Mouse (Mus musculus): ENCODE measurements at regions not wholly inside any gene's neighbourhood (a gene's known extent, or its start where the extent isn't known, plus 50 kb on each side); places are given as distances from the start of the nearest gene placed in this dataset.

DNA sequence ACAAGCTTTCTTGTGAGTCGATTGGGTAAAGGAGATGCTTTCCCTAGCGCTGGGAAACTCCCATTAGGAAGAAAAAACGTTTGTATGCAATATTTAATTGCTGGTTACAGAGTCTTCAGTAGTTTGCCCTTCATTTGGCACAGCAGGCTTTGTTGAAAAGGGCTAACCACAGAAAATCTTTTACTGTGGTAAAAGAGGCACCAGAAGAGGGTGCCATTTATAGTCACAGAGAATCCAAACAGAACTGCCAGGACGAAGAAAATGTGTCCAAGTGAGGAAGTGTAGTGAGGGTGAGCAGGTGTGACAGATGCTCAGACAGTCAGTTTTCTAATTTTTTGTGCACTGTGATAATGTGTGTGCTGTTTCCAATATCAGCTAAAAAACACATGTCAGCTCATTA, 744.4 kb downstream of the Kcna4 start:
- no peak for DNase-seq (ENCODE audit: extremely low read depth)
- in situ Hi-C loops (cut with MboI; ENCODE audit: low pct_ligation_motif_present, low pct_unique_long_range_greater_than_20kb, low sequenced_read_pairs), result no loop called here
- TF ChIP-seq BHLHE40 (IDR thresholded peaks at IDR 0.05; ENCODE audit: low read depth, low read length) (no peak), USF1 (IDR thresholded peaks at IDR 0.05; ENCODE audit: low read depth, low read length) (no peak), MYC (IDR thresholded peaks at IDR 0.05; ENCODE audit: low read depth, low read length) (no peak), RAD21 (IDR thresholded peaks at IDR 0.05; ENCODE audit: low read depth, low read length) (no peak)
- Histone ChIP-seq H3K79me2 (replicated peaks; ENCODE audit: control insufficient read depth, extremely low read depth, insufficient read depth, poor library complexity, severe bottlenecking) (no peaks in the 10 kb centered on the region), H3K36me3 (replicated peaks in 1 of 2; ENCODE audit: control insufficient read depth in 1 of 2, insufficient read depth in 1 of 2, low read length in 1 of 2) (no peaks in the 10 kb centered on the region), H3K9me3 (replicated peaks; ENCODE audit: low read length) (peaks cover 3% of the 10 kb centered on the region), H3K4me3 (replicated peaks in 1 of 3; ENCODE audit: low read depth in 2 of 3, low read length in 2 of 3, poor library complexity in 1 of 3) (no peak overlapping the region), H3K27ac (ENCODE audit: insufficient read depth, low read depth) (no peak overlapping the region), H3K4me1 (ENCODE audit: control insufficient read depth in 1 of 2, insufficient read depth in 2 of 2) (no peaks in the 10 kb centered on the region), H3K27me3 (replicated peaks) (no peaks in the 10 kb centered on the region), H3K9ac (ENCODE audit: insufficient read depth, low read depth) (no peak overlapping the region), H3K4me2 (ENCODE audit: insufficient read depth, low read depth, poor library complexity, severe bottlenecking) (no peak overlapping the region)
- dilution Hi-C loops (cut with MboI; ENCODE audit: extremely low pct_ligation_motif_present, extremely low pct_unique_long_range_greater_than_20kb, low sequenced_read_pairs), result no loop called here

DNA sequence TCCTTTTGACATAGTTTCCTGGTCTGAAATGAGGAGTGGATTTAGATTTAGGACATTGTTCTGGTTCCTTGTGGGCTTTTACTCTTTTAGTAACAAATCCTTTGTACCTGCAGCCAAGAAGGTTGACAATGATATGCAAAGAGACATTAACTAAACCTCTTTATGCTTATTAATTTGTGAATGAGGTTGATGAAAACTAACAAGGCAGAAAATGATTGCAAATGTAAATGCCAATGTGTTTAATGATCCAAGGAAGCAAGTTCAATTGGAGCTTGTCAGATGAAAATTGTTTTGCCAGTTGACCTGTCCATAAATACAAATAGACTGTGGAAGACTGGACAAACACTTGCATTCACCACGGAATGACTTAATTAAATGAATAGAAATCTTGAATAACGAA, 751.6 kb downstream of the Kcna4 start:
- Histone ChIP-seq H3K27ac (ENCODE audit: insufficient read depth, low read depth) (no peak overlapping the region), H3K9ac (ENCODE audit: insufficient read depth, low read depth) (no peak overlapping the region), H3K27me3 (replicated peaks) (no peaks in the 10 kb centered on the region), H3K4me2 (ENCODE audit: insufficient read depth, low read depth, poor library complexity, severe bottlenecking) (no peak overlapping the region), H3K79me2 (replicated peaks; ENCODE audit: control insufficient read depth, extremely low read depth, insufficient read depth, poor library complexity, severe bottlenecking) (no peaks in the 10 kb centered on the region), H3K4me1 (ENCODE audit: control insufficient read depth in 1 of 2, insufficient read depth in 2 of 2) (no peaks in the 10 kb centered on the region), H3K9me3 (replicated peaks; ENCODE audit: low read length) (no peaks in the 10 kb centered on the region), H3K36me3 (replicated peaks in 1 of 2; ENCODE audit: control insufficient read depth in 1 of 2, insufficient read depth in 1 of 2, low read length in 1 of 2) (no peaks in the 10 kb centered on the region), H3K4me3 (replicated peaks in 1 of 3; ENCODE audit: low read depth in 2 of 3, low read length in 2 of 3, poor library complexity in 1 of 3) (no peak overlapping the region)
- in situ Hi-C loops (cut with MboI; ENCODE audit: low pct_ligation_motif_present, low pct_unique_long_range_greater_than_20kb, low sequenced_read_pairs) (no loop called here), dilution Hi-C loops (cut with MboI; ENCODE audit: extremely low pct_ligation_motif_present, extremely low pct_unique_long_range_greater_than_20kb, low sequenced_read_pairs) (no loop called here)
- DNase-seq (ENCODE audit: extremely low read depth), result no peak
- TF ChIP-seq E2F4 (IDR thresholded peaks at IDR 0.05; ENCODE audit: insufficient replicate concordance, low read depth, low read length) (no peak), IRF4 (IDR thresholded peaks at IDR 0.05; ENCODE audit: low read depth, low read length) (no peak), TBP (conservative IDR thresholded peaks at IDR 0.05; ENCODE audit: low read depth, low read length) (no peak), CHD2 (IDR thresholded peaks at IDR 0.05; ENCODE audit: low read length) (no peak), RCOR1 (conservative IDR thresholded peaks at IDR 0.05; ENCODE audit: low read depth, low read length) (no peak), MAZ (IDR thresholded peaks at IDR 0.05; ENCODE audit: low read depth, low read length) (no peak), CTCF (conservative IDR thresholded peaks at IDR 0.05 in 1 of 2, IDR thresholded peaks at IDR 0.05 in 1 of 2; ENCODE audit: low read depth in 2 of 2, low read length in 2 of 2) (no peak), UBTF (IDR thresholded peaks at IDR 0.05; ENCODE audit: low read depth, low read length) (no peak), POLR2AphosphoS2 (IDR thresholded peaks at IDR 0.05; ENCODE audit: low read depth, low read length) (no peak)

DNA sequence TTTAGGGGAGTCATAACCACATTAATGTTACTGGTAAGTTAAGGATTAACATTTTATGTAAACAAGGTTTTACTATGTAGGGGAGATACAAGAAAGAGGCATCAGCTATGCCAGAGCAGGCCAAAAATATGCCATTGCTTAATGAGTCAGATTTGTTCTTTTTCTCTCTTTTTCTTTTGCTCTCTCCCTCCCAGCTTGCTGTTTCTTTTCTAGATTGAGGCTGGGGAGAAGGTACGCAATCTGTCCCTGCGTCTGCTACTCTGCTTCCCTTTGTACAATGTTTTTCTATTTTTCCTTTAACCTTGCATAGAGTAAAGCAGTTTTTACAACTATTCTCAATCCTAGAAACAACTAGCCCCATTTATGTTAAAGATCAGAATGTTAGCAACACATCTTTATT, 754.4 kb downstream of the Kcna4 start:
- in situ Hi-C loops (cut with MboI; ENCODE audit: low pct_ligation_motif_present, low pct_unique_long_range_greater_than_20kb, low sequenced_read_pairs), result no loop called here

More for the DNA sequence above, 754.4 kb downstream of the Kcna4 start:
- TF ChIP-seq MAX (IDR thresholded peaks at IDR 0.05; ENCODE audit: low read length) (no peak), CHD2 (IDR thresholded peaks at IDR 0.05; ENCODE audit: low read length) (no peak), RCOR1 (conservative IDR thresholded peaks at IDR 0.05; ENCODE audit: low read depth, low read length) (no peak), USF1 (IDR thresholded peaks at IDR 0.05; ENCODE audit: low read depth, low read length) (no peak), BHLHE40 (IDR thresholded peaks at IDR 0.05; ENCODE audit: low read depth, low read length) (no peak), ETS1 (conservative IDR thresholded peaks at IDR 0.05; ENCODE audit: low read depth, low read length) (no peak), RAD21 (IDR thresholded peaks at IDR 0.05; ENCODE audit: low read depth, low read length) (no peak), CTCF (conservative IDR thresholded peaks at IDR 0.05 in 1 of 2, IDR thresholded peaks at IDR 0.05 in 1 of 2; ENCODE audit: low read depth in 2 of 2, low read length in 2 of 2) (no peak)
- no peaks in the 10 kb centered on the region for H3K36me3 ChIP-seq (replicated peaks in 1 of 2; ENCODE audit: control insufficient read depth in 1 of 2, insufficient read depth in 1 of 2, low read length in 1 of 2)
- no peak overlapping the region for H3K4me3 ChIP-seq (replicated peaks in 1 of 3; ENCODE audit: low read depth in 2 of 3, low read length in 2 of 3, poor library complexity in 1 of 3)
- no peaks in the 10 kb centered on the region for H3K4me1 ChIP-seq (ENCODE audit: control insufficient read depth in 1 of 2, insufficient read depth in 2 of 2)
- H3K27ac ChIP-seq (ENCODE audit: insufficient read depth, low read depth), result no peak overlapping the region
- H3K4me2 ChIP-seq (ENCODE audit: insufficient read depth, low read depth, poor library complexity, severe bottlenecking), result no peak overlapping the region
- no peaks in the 10 kb centered on the region for H3K27me3 ChIP-seq (replicated peaks)
- H3K9me3 ChIP-seq (replicated peaks; ENCODE audit: low read length), result no peaks in the 10 kb centered on the region
- H3K79me2 ChIP-seq (replicated peaks; ENCODE audit: control insufficient read depth, extremely low read depth, insufficient read depth, poor library complexity, severe bottlenecking), result no peaks in the 10 kb centered on the region
- H3K9ac ChIP-seq (ENCODE audit: insufficient read depth, low read depth), result no peak overlapping the region
- dilution Hi-C loops (cut with MboI; ENCODE audit: extremely low pct_ligation_motif_present, extremely low pct_unique_long_range_greater_than_20kb, low sequenced_read_pairs), result no loop called here
- DNase-seq (ENCODE audit: extremely low read depth), result no peak

Data from CH12.LX (cell line).